Mouse (Mus musculus) cerebellum, adult 18-20 months (tissue): Measurements from ENCODE around the gene Sgca.

ENCODE experiments used
- DNase-seq, 2 experiments: peaks; one replicate each; pipeline ENCODE4 v3.0.0; 2021

Sgca gene

GRCm38 (mm10) chr11:95001584-95002347 is 25.6 kb upstream of the Sgca start:
- DNase-seq = peak in 1 of 2 experiments; percentile 16

GRCm38 (mm10) chr11:95001058-95001457 is 24.9 kb upstream of the Sgca start:
- peak; percentile 86 to 91 for DNase-seq

GRCm38 (mm10) chr11:95000548-95000947 is 24.4 kb upstream of the Sgca start:
- DNase-seq = peak; percentile 49 to 55

- no peak for DNase-seq
These were observed 24.0 kb upstream of the Sgca start for GRCm38 (mm10) chr11:95000128-95000527.

GRCm38 (mm10) chr11:94998041-94998531 is 22.0 kb upstream of the Sgca start:
- peak; percentile 46 to 58 for DNase-seq

- DNase-seq = no peak
These were observed 21.5 kb upstream of the Sgca start for GRCm38 (mm10) chr11:94997596-94997995.

GRCm38 (mm10) chr11:94996984-94997383 is 20.9 kb upstream of the Sgca start:
- DNase-seq = no peak

GRCm38 (mm10) chr11:94996101-94996500 is 20.0 kb upstream of the Sgca start:
- DNase-seq = no peak

GRCm38 (mm10) chr11:94994947-94995772 is 19.0 kb upstream of the Sgca start:
- no peak for DNase-seq

- peak in 1 of 2 experiments; percentile 61 for DNase-seq
These were observed 18.2 kb upstream of the Sgca start for GRCm38 (mm10) chr11:94994208-94994814.

- peak in 1 of 2 experiments; percentile 59 for DNase-seq
These were observed 16.9 kb upstream of the Sgca start for GRCm38 (mm10) chr11:94992754-94993606.

GRCm38 (mm10) chr11:94992480-94992753 is 16.3 kb upstream of the Sgca start:
- peak in 1 of 2 experiments; percentile 55 for DNase-seq

GRCm38 (mm10) chr11:94991641-94992479 is 15.7 kb upstream of the Sgca start:
- peak; percentile 50 to 72 for DNase-seq

GRCm38 (mm10) chr11:94990749-94991577 is 14.8 kb upstream of the Sgca start, which contains the start of gene Ppp1r9b:
TSS of gene Ppp1r9b (plus strand) at chr11:94991035.
- peak; percentile 95 to 96 for DNase-seq

- no peak for DNase-seq
These were observed 14.1 kb upstream of the Sgca start for GRCm38 (mm10) chr11:94990102-94990748.

GRCm38 (mm10) chr11:94989562-94990017 is 13.5 kb upstream of the Sgca start:
- DNase-seq = peak; percentile 88 to 92

- DNase-seq = peak in 1 of 2 experiments; percentile 47
These were observed 12.8 kb upstream of the Sgca start for GRCm38 (mm10) chr11:94988780-94989561.

GRCm38 (mm10) chr11:94987851-94988250 is 11.7 kb upstream of the Sgca start:
- peak; percentile 15 to 29 for DNase-seq

- DNase-seq = peak in 1 of 2 experiments; percentile 6
These were observed 11.2 kb upstream of the Sgca start for GRCm38 (mm10) chr11:94987341-94987740.
